In genomic region chr7:13009143-13010004, GRCm38 (mm10) we compare ENCODE assay signal across 8 mouse cellular contexts. TPM values are rescaled to one million over a fixed set of nuclear protein-coding genes. Genes with fewer than 3 reads are reported as not detected.
DNase-seq lines count a peak whose midpoint lies in the region; ATAC-seq lines count a peak whose summit lies in the region.

No protein-coding gene starts in this region.

- H3K9me3 ChIP-seq in hindbrain, embryonic 15.5 days = no peaks in the 10 kb centered on the region

- peak overlapping the region; percentile 80 for H3K4me2 ChIP-seq in hindbrain, embryonic 15.5 days

- peak; percentile 94 for DNase-seq in WW6 (ENCODE audit: low read depth, low spot score)
- peak; percentile 89 to 95 for DNase-seq in cerebellum, postnatal 36 days
- DNase-seq in frontal cortex, postnatal 36 days (ENCODE audit: low spot score in 2 of 2) = peak; percentile 94 to 96
- peak; percentile 91 for DNase-seq in left cerebral cortex, adult 11 months (ENCODE audit: low spot score)
- DNase-seq in lung, postnatal 36 days = peak; percentile 96
- DNase-seq in retina, embryonic 14.5 days (ENCODE audit: low spot score) = peak; percentile 96
- DNase-seq in thymus, postnatal 36 days = peak; percentile 91

- peak overlapping the region; percentile 84 for H3K4me3 ChIP-seq in hindbrain, embryonic 15.5 days

- under 1% methylated on average over 42 of the region's 42 CpGs for WGBS in hindbrain, embryonic 15.5 days

- peaks cover 26% of the 10 kb centered on the region for H3K36me3 ChIP-seq in hindbrain, embryonic 15.5 days

- peak; percentile 89 for ATAC-seq in hindbrain, embryonic 15.5 days (ENCODE audit: low FRiP score, low read depth)

- H3K27ac ChIP-seq in hindbrain, embryonic 15.5 days (replicated peaks) = peak overlapping the region; percentile 95

- no peaks in the 10 kb centered on the region for H3K27me3 ChIP-seq in hindbrain, embryonic 15.5 days

- peak overlapping the region; percentile 83 for H3K9ac ChIP-seq in hindbrain, embryonic 15.5 days

- H3K4me1 ChIP-seq in hindbrain, embryonic 15.5 days (replicated peaks) = peaks cover 31% of the 10 kb centered on the region

RNA-seq across cellular contexts. Expression of gene Zbtb45, which starts 0.5 kb away (rescaled TPM):
- polyA plus RNA-seq in hindbrain, embryonic 15.5 days (2015; fragmentation: Nextera tagmentation; extraction: Ambion mirVana) = 40.7 and 42.5 TPM in 2 replicates

RNA-seq across cellular contexts. Expression of gene Trim28, which starts 10.5 kb away (rescaled TPM):
- 217 and 230 TPM in 2 replicates for polyA plus RNA-seq in hindbrain, embryonic 15.5 days (2015; fragmentation: Nextera tagmentation; extraction: Ambion mirVana)

RNA-seq across cellular contexts. Expression of gene Slc27a5, which starts 11.4 kb away (rescaled TPM):
- polyA plus RNA-seq in hindbrain, embryonic 15.5 days (2015; fragmentation: Nextera tagmentation; extraction: Ambion mirVana) = 0.39 and 0.45 TPM in 2 replicates

RNA-seq across cellular contexts. Expression of gene Chmp2a, which starts 25.2 kb away (rescaled TPM):
- polyA plus RNA-seq in hindbrain, embryonic 15.5 days (2015; fragmentation: Nextera tagmentation; extraction: Ambion mirVana) = 170 and 171 TPM in 2 replicates

RNA-seq across cellular contexts. Expression of gene Ube2m, which starts 28.7 kb away (rescaled TPM):
- 162 and 163 TPM in 2 replicates for polyA plus RNA-seq in hindbrain, embryonic 15.5 days (2015; fragmentation: Nextera tagmentation; extraction: Ambion mirVana)

Comparison
In these comparisons a context has a peak if more than half of its experiments do, and no peak if none do; other contexts are left out.
1. Peak in every context shown above with its lines: DNase-seq, ATAC-seq, H3K4me3 ChIP-seq and H3K27ac ChIP-seq.